Mouse (Mus musculus) left cerebral cortex, adult 8-10 months (tissue): ENCODE data around the gene Casp4. TPM values are rescaled to one million over a fixed set of nuclear protein-coding genes. Genes with fewer than 3 reads are reported as not detected.

Experiments used
- total RNA-seq, 4 experiments: library from RNA; stranded (reverse); gene quantifications; 2 replicates each; pipeline ENCODE4 v1.2.4; 2022

Gene Casp4
- total RNA-seq, 4 experiments from 2014 or later: 1.4 to 2.5 (median 1.7) TPM

Other genes with a start within 250 kb of the Casp4 start
- 1 to 10 TPM; 1.7 to 2.8 (median 2.3) TPM for gene Casp1, start 10.3 kb upstream of the Casp4 start, total RNA-seq
- 1 to 10 TPM; 1.8 to 2.9 (median 2.1) TPM for gene Casp12, start 36.6 kb downstream of the Casp4 start, total RNA-seq